Mouse (Mus musculus): ENCODE measurements at regions not wholly inside any gene's neighbourhood (a gene's known extent, or its start where the extent isn't known, plus 50 kb on each side); places are given as distances from the start of the nearest gene placed in this dataset.

DNA sequence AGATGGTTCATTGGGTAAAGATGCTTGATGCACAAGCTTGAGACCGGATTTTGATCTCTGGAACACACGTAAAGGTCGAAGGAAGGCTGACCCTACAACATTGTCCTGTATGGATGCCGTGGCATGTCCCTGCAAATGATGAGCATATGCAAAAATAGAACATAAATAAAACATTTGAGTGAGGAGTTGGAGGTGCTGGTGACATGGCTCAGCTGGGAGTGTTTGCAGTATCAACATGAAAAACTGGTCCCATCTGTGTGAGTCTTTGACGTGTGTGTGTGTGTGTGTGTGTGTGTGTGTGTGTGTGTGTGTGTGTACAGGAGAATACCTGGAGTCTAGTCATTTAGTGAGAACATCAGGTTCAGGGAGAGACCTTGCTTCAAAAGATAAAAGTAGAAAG is 107.8 kb downstream of the Gm525 start:
- H3K4me1 ChIP-seq (ENCODE audit: control insufficient read depth, insufficient read depth, low read length), result no peaks in the 10 kb centered on the region; the same call in 1 of the 2 replicates
- no peak for ATAC-seq (replicated peaks; ENCODE audit: insufficient number of reproducible peaks, low FRiP score, low TSS enrichment, low read depth)
- no peaks in the 10 kb centered on the region for H3K36me3 ChIP-seq (replicated peaks; ENCODE audit: control insufficient read depth, insufficient read depth, low read depth, low read length)
- no peak overlapping the region for H3K4me3 ChIP-seq (ENCODE audit: low read depth, low read length)
- WGBS, result 87% methylated on average over 5 of the region's 5 CpGs
- no peak overlapping the region for H3K27ac ChIP-seq (replicated peaks; ENCODE audit: low read depth, low read length)
- no peaks in the 10 kb centered on the region for H3K9me3 ChIP-seq (replicated peaks; ENCODE audit: control insufficient read depth, low read length)
- no peak overlapping the region for H3K9ac ChIP-seq (replicated peaks; ENCODE audit: low read length)
- DNase-seq (ENCODE audit: low spot score), result no peak
- H3K4me2 ChIP-seq (ENCODE audit: low read depth, low read length), result no peak overlapping the region
- no peaks in the 10 kb centered on the region for H3K27me3 ChIP-seq (ENCODE audit: control insufficient read depth, insufficient read depth, low read length)

DNA sequence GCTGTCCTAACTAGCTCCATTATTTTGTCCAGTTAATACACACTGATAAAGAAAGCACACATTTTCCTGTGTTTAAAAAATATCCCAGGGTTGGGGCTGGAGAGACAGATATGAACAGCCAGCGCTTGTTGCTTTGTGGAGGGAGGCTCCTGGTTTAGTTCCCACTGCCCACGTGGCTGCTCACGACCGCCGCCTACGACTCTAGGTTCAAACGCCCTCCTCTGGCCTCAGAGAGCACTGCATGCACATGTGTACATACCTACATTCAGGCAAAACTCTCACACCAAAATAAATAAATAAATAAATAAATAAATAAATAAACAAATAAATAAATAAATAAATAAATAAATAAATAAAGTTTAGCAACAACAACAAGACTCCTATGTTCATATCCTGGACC is 104.8 kb downstream of the Gm525 start:
- no peaks in the 10 kb centered on the region for H3K9me3 ChIP-seq (replicated peaks; ENCODE audit: control insufficient read depth, low read length)
- no peaks in the 10 kb centered on the region for H3K27me3 ChIP-seq (ENCODE audit: control insufficient read depth, insufficient read depth, low read length)
- no peak for DNase-seq (ENCODE audit: low spot score)
- H3K9ac ChIP-seq (replicated peaks; ENCODE audit: low read length), result no peak overlapping the region
- no peaks in the 10 kb centered on the region; the same call in 1 of the 2 replicates for H3K4me1 ChIP-seq (ENCODE audit: control insufficient read depth, insufficient read depth, low read length)
- WGBS, result 93% methylated on average over 7 of the region's 7 CpGs
- no peak overlapping the region for H3K27ac ChIP-seq (replicated peaks; ENCODE audit: low read depth, low read length)
- H3K4me3 ChIP-seq (ENCODE audit: low read depth, low read length), result no peak overlapping the region
- H3K4me2 ChIP-seq (ENCODE audit: low read depth, low read length), result no peak overlapping the region
- H3K36me3 ChIP-seq (replicated peaks; ENCODE audit: control insufficient read depth, insufficient read depth, low read depth, low read length), result no peaks in the 10 kb centered on the region
- no peak for ATAC-seq (replicated peaks; ENCODE audit: insufficient number of reproducible peaks, low FRiP score, low TSS enrichment, low read depth)

DNA sequence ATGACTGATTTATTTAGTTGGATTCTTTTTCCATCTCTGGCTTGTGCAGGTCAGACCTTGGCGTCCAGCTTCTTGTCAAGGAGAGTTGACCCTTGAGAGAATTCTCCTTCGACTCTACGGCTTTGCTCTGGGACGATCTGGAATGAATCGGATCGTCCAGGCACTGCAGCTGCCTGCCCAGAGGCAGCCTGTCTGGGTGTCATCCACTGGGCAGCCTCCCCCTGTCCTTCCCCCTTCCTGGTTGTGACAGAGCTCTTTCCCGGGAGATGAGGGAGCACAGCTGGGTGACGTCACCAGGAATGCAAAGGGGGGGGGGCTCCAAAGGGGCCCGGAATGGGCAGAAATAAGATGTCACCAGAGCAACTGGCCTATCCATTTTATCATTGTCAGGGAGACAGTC is 101.9 kb downstream of the Gm525 start:
- ATAC-seq (replicated peaks; ENCODE audit: insufficient number of reproducible peaks, low FRiP score, low TSS enrichment, low read depth) (0 out of 2 replicates have a peak, but pooled peaks have one; percentile 66), DNase-seq (ENCODE audit: low spot score) (peak; percentile 50)
- H3K27ac ChIP-seq (replicated peaks; ENCODE audit: low read depth, low read length), result no peak overlapping the region
- H3K4me2 ChIP-seq (ENCODE audit: low read depth, low read length), result peak overlapping the region; percentile 30
- no peak overlapping the region for H3K9ac ChIP-seq (replicated peaks; ENCODE audit: low read length)
- H3K4me3 ChIP-seq (ENCODE audit: low read depth, low read length), result no peak overlapping the region
- no peaks in the 10 kb centered on the region for H3K9me3 ChIP-seq (replicated peaks; ENCODE audit: control insufficient read depth, low read length)
- H3K4me1 ChIP-seq (ENCODE audit: control insufficient read depth, insufficient read depth, low read length), result no peaks in the 10 kb centered on the region; the same call in 1 of the 2 replicates
- H3K36me3 ChIP-seq (replicated peaks; ENCODE audit: control insufficient read depth, insufficient read depth, low read depth, low read length), result no peaks in the 10 kb centered on the region
- WGBS, result 7% methylated on average over 9 of the region's 9 CpGs
- H3K27me3 ChIP-seq (ENCODE audit: control insufficient read depth, insufficient read depth, low read length), result no peaks in the 10 kb centered on the region

DNA sequence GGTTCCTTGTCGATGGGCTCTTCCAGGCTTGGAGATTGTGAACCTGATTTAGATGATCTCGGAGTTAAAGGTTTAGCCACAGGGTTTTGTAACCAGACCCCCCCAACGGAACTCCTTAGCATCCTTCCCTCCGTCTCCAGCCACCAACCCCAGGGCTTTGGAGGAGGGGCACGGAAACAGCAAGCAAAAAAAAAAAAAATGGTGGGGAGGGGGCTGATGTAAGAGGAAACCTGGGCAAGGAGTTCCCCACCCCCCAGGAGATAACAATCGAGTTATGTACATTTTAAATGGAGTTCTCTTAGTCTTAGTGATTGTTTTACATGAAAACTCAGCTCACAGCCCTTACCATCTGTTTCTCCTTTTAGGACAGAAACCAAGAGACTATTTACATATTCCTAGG is 101.3 kb downstream of the Gm525 start:
- Histone ChIP-seq H3K36me3 (replicated peaks; ENCODE audit: control insufficient read depth, insufficient read depth, low read depth, low read length) (no peaks in the 10 kb centered on the region), H3K4me2 (ENCODE audit: low read depth, low read length) (peak overlapping the region; percentile 30; the same call in 1 of the 2 replicates), H3K27ac (replicated peaks; ENCODE audit: low read depth, low read length) (no peak overlapping the region), H3K4me3 (ENCODE audit: low read depth, low read length) (no peak overlapping the region), H3K9ac (replicated peaks; ENCODE audit: low read length) (no peak overlapping the region), H3K4me1 (ENCODE audit: control insufficient read depth, insufficient read depth, low read length) (no peaks in the 10 kb centered on the region; the same call in 1 of the 2 replicates), H3K9me3 (replicated peaks; ENCODE audit: control insufficient read depth, low read length) (no peaks in the 10 kb centered on the region), H3K27me3 (ENCODE audit: control insufficient read depth, insufficient read depth, low read length) (no peaks in the 10 kb centered on the region)
- peak; percentile 50 for DNase-seq (ENCODE audit: low spot score)
- 13% methylated on average over 6 of the region's 6 CpGs for WGBS
- ATAC-seq (replicated peaks; ENCODE audit: insufficient number of reproducible peaks, low FRiP score, low TSS enrichment, low read depth), result no peak

DNA sequence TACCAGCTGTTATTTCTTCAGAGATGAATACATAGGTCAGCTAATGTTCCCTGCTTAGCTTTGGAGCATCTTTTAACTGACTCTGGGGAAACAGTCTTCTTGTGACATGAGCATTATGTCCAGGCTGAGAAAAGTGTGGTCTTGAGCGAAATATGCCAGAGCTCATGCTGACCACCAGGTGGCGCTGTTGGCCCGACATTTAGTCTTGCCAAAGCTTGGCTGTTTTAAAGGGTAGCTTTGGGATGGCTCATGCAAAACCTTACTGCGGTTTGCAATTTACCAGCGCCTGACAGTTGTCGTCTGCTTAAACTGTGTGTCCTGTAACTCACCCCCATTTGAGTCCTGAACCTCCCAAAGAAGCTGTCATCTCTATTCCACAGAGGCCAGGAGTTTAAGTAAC is 91.6 kb downstream of the Gm525 start:
- Histone ChIP-seq H3K27me3 (ENCODE audit: control insufficient read depth, insufficient read depth, low read length) (no peaks in the 10 kb centered on the region), H3K4me1 (ENCODE audit: control insufficient read depth, insufficient read depth, low read length) (no peaks in the 10 kb centered on the region), H3K9ac (replicated peaks; ENCODE audit: low read length) (no peak overlapping the region), H3K36me3 (replicated peaks; ENCODE audit: control insufficient read depth, insufficient read depth, low read depth, low read length) (no peaks in the 10 kb centered on the region), H3K4me3 (ENCODE audit: low read depth, low read length) (no peak overlapping the region), H3K4me2 (ENCODE audit: low read depth, low read length) (no peak overlapping the region), H3K27ac (replicated peaks; ENCODE audit: low read depth, low read length) (no peak overlapping the region), H3K9me3 (replicated peaks; ENCODE audit: control insufficient read depth, low read length) (no peaks in the 10 kb centered on the region)
- DNase-seq (ENCODE audit: low spot score) (peak; percentile 89), ATAC-seq (replicated peaks; ENCODE audit: insufficient number of reproducible peaks, low FRiP score, low TSS enrichment, low read depth) (no peak)
- 17% methylated on average over 6 of the region's 6 CpGs for WGBS

DNA sequence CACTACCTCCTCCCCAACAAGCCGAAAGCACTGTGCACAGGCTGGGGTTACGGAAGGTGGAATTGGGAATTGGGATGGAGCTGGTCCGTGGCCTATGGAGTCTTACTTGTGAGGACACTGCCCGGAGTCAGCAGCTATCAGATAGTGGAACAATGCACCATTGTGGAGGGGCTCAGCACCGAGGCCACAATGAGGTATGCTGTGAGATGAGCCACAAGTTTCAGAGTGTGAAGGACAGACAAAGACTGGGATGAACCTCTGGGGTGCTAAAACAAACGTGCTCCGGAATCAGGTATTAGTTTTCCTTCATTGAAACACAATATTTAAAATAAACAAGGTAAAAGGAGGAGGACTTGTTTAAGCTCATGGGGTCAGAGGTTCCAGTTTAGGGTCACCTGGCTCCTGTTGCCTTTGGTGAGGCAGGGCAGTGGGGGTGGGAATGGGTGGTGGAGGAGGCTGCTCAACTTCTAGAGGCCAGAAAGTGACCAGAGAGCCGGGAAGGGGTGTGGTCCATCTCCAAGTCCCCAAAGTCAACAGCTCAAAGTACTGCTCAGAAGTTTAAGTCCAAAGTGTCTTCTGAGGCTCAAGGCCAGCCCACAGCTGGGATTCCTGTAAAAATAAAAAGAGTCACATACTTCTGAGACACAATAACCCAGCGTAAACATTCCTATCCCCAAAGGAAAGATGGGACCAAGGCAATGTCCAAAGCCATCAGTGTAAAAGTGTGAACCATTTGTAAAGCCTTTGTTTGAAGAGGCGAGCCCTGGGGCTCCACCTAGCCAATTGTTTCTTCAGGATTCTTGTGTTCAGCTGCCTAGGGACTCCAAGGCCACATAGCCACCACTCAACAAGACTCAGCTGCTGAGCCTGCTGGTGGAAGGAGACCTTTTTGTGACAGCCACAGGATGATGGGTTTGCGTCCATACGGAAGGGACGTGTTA is 80.1 kb downstream of the Gm525 start:
- Histone ChIP-seq H3K27ac (replicated peaks; ENCODE audit: low read depth, low read length) (no peak overlapping the region), H3K9ac (replicated peaks; ENCODE audit: low read length) (no peak overlapping the region), H3K4me1 (ENCODE audit: control insufficient read depth, insufficient read depth, low read length) (no peaks in the 10 kb centered on the region), H3K9me3 (replicated peaks; ENCODE audit: control insufficient read depth, low read length) (no peaks in the 10 kb centered on the region), H3K27me3 (ENCODE audit: control insufficient read depth, insufficient read depth, low read length) (no peaks in the 10 kb centered on the region), H3K4me3 (ENCODE audit: low read depth, low read length) (no peak overlapping the region), H3K4me2 (ENCODE audit: low read depth, low read length) (no peak overlapping the region), H3K36me3 (replicated peaks; ENCODE audit: control insufficient read depth, insufficient read depth, low read depth, low read length) (no peaks in the 10 kb centered on the region)
- ATAC-seq (replicated peaks; ENCODE audit: insufficient number of reproducible peaks, low FRiP score, low TSS enrichment, low read depth) (no peak), DNase-seq (ENCODE audit: low spot score) (no peak)
- WGBS, result 61% methylated on average over 13 of the region's 13 CpGs

DNA sequence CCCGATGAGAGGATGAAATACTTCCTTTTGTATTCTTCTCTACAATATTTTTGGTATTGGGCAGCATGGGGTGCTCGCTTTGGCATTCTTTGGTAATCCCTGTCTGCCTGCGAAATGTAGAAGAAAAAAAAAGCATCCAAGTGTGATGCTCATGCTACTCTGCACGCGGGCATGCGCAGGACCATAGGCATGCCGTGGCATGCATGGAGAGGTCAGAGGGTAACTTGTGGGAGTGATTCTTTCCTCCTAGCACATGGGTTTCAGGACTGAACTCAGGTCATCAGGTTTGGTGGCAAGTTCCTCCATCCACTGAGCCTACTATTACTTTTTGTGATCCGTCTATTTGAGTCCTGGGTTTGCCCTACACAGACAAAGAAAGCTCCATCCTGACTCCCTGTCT is 74.3 kb downstream of the Gm525 start:
- Histone ChIP-seq H3K36me3 (replicated peaks; ENCODE audit: control insufficient read depth, insufficient read depth, low read depth, low read length) (no peaks in the 10 kb centered on the region), H3K9me3 (replicated peaks; ENCODE audit: control insufficient read depth, low read length) (no peaks in the 10 kb centered on the region), H3K4me3 (ENCODE audit: low read depth, low read length) (no peak overlapping the region), H3K4me1 (ENCODE audit: control insufficient read depth, insufficient read depth, low read length) (no peaks in the 10 kb centered on the region), H3K9ac (replicated peaks; ENCODE audit: low read length) (no peak overlapping the region), H3K27ac (replicated peaks; ENCODE audit: low read depth, low read length) (no peak overlapping the region), H3K27me3 (ENCODE audit: control insufficient read depth, insufficient read depth, low read length) (no peaks in the 10 kb centered on the region), H3K4me2 (ENCODE audit: low read depth, low read length) (no peak overlapping the region)
- ATAC-seq (replicated peaks; ENCODE audit: insufficient number of reproducible peaks, low FRiP score, low TSS enrichment, low read depth), result no peak
- 91% methylated on average over 8 of the region's 8 CpGs for WGBS
- no peak for DNase-seq (ENCODE audit: low spot score)

DNA sequence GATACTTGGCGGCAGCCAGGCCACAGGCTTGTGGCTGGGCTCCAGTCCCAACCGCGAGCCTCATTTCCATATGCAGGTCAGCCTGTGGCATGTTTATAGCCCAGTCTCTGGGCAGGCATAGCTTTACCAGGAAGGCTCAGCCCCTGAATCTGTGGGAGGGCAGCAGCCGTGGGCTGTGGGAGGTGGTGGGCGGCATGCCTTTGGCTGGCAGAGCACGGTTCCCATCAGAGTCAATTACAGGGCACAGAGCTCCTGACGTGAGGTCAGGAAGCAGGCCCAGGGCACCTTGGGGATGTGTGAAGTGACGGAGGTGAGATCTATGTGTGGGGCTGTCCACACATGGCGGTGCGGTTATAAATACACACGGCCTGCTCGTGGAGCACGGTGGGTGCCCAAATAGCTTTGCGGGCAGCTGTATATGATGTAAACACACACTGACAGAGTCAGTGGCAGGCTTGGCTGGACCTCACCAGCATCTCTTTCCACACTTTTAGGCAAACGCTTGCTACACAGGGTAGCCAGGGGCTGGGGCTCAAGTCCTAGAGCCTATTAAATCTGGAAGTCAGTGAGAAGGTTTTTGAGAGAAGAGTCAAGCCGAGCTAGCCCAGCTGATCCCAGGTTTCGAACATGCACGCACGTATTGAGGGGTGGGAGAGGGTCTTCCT is 71.8 kb downstream of the Gm525 start:
- 68% methylated on average over 19 of the region's 19 CpGs for WGBS
- Histone ChIP-seq H3K27me3 (ENCODE audit: control insufficient read depth, insufficient read depth, low read length) (no peaks in the 10 kb centered on the region), H3K27ac (replicated peaks; ENCODE audit: low read depth, low read length) (no peak overlapping the region), H3K9ac (replicated peaks; ENCODE audit: low read length) (no peak overlapping the region), H3K4me1 (ENCODE audit: control insufficient read depth, insufficient read depth, low read length) (no peaks in the 10 kb centered on the region), H3K4me2 (ENCODE audit: low read depth, low read length) (no peak overlapping the region), H3K9me3 (replicated peaks; ENCODE audit: control insufficient read depth, low read length) (no peaks in the 10 kb centered on the region), H3K36me3 (replicated peaks; ENCODE audit: control insufficient read depth, insufficient read depth, low read depth, low read length) (no peaks in the 10 kb centered on the region), H3K4me3 (ENCODE audit: low read depth, low read length) (no peak overlapping the region)
- ATAC-seq (replicated peaks; ENCODE audit: insufficient number of reproducible peaks, low FRiP score, low TSS enrichment, low read depth) (no peak), DNase-seq (ENCODE audit: low spot score) (no peak)
